ENCODE assay signal across 22 mouse cellular contexts in the genomic region with DNA sequence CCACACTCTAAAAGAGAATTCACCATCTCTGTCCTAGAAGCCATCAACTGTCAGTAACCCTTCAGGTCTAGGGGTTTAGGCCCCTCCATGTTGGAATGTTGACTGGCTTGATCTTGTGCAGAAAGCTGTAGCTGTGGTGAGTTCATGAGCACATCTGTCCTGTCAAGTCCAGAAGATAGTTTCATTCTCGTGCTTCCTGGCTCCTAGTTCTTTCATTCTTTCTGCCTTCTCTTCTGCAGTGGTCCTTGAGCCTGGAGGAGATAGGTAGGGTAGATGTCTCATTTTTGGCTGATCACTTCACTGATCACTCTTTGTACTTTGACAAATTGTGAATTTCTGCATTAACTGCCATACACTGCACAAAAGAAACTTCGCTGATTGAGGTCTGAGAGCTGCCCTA. TPM values are rescaled to one million over a fixed set of nuclear protein-coding genes. Genes with fewer than 3 reads are reported as not detected.
DNase-seq lines count a peak whose midpoint lies in the region; ATAC-seq lines count a peak whose summit lies in the region.
"Had no signal": no experiment of that assay in that cellular context is flagged by ENCODE, and none has a peak within 500 bp of the region (broad histone marks: within the 10 kb centered on the region; RNA-seq: fewer than 3 reads in every experiment).

No protein-coding gene starts in this region.

- H3K9ac ChIP-seq in liver, embryonic 11.5 days (ENCODE audit: low read depth, low read length) = no peak overlapping the region
- H3K9ac ChIP-seq in liver, embryonic 15.5 days = no peak overlapping the region
- no peak overlapping the region for H3K9ac ChIP-seq in kidney, embryonic 16.5 days (replicated peaks; ENCODE audit: low read length)
- H3K9ac ChIP-seq: embryonic facial prominence, embryonic 15.5 days; hindbrain, embryonic 15.5 days had no signal

- H3K36me3 ChIP-seq in liver, embryonic 11.5 days (ENCODE audit: control insufficient read depth, insufficient read depth, low read length) = no peaks in the 10 kb centered on the region
- H3K36me3 ChIP-seq in liver, embryonic 15.5 days (replicated peaks) = no peaks in the 10 kb centered on the region
- peaks cover 6% of the 10 kb centered on the region; the same call in 1 of the 2 replicates for H3K36me3 ChIP-seq in kidney, embryonic 16.5 days (ENCODE audit: insufficient read depth, low read length)
- H3K36me3 ChIP-seq: embryonic facial prominence, embryonic 15.5 days; hindbrain, embryonic 15.5 days had no signal

- peaks cover 16% of the 10 kb centered on the region for H3K4me1 ChIP-seq in liver, embryonic 11.5 days (replicated peaks; ENCODE audit: control insufficient read depth, insufficient read depth, low read length)
- peaks cover 21% of the 10 kb centered on the region for H3K4me1 ChIP-seq in liver, embryonic 15.5 days (replicated peaks)
- peaks cover 13% of the 10 kb centered on the region for H3K4me1 ChIP-seq in kidney, embryonic 16.5 days (ENCODE audit: insufficient read depth, low read length)

- H3K9me3 ChIP-seq in liver, embryonic 11.5 days (ENCODE audit: control insufficient read depth, low read length) = no peaks in the 10 kb centered on the region
- H3K9me3 ChIP-seq in liver, embryonic 15.5 days (replicated peaks) = no peaks in the 10 kb centered on the region
- H3K9me3 ChIP-seq in kidney, embryonic 16.5 days (ENCODE audit: low read length) = no peaks in the 10 kb centered on the region
- H3K9me3 ChIP-seq: embryonic facial prominence, embryonic 15.5 days; heart, embryonic 10.5 days; hindbrain, embryonic 15.5 days had no signal

- H3K27ac ChIP-seq in liver, embryonic 11.5 days (ENCODE audit: low read depth, low read length) = no peak overlapping the region
- no peak overlapping the region for H3K27ac ChIP-seq in liver, embryonic 15.5 days (replicated peaks)
- H3K27ac ChIP-seq in kidney, embryonic 16.5 days (ENCODE audit: low read length) = no peak overlapping the region
- H3K27ac ChIP-seq: embryonic facial prominence, embryonic 15.5 days; forebrain, embryonic 10.5 days; gastrocnemius, adult 2 months; heart, embryonic 10.5 days; hindbrain, embryonic 15.5 days had no signal

- no peak for ATAC-seq in liver, embryonic 11.5 days (replicated peaks; ENCODE audit: low FRiP score)
- no peak for ATAC-seq in liver, embryonic 15.5 days (ENCODE audit: insufficient read depth)
- ATAC-seq in kidney, embryonic 16.5 days (ENCODE audit: low FRiP score, low TSS enrichment) = no peak
- ATAC-seq: activated CD4-positive, CD25-positive, alpha-beta regulatory T cell, adult 4 months; forebrain, embryonic 14.5 days; Patski had no signal

- no peaks in the 10 kb centered on the region for H3K27me3 ChIP-seq in liver, embryonic 11.5 days (replicated peaks; ENCODE audit: control insufficient read depth, insufficient read depth, low read length)
- H3K27me3 ChIP-seq in liver, embryonic 15.5 days = no peaks in the 10 kb centered on the region
- H3K27me3 ChIP-seq in kidney, embryonic 16.5 days (ENCODE audit: insufficient read depth, low read length) = no peaks in the 10 kb centered on the region
- H3K27me3 ChIP-seq: embryonic facial prominence, embryonic 15.5 days; hindbrain, embryonic 15.5 days; Patski had no signal

- H3K4me3 ChIP-seq in liver, embryonic 11.5 days (ENCODE audit: low read depth, low read length) = no peak overlapping the region
- H3K4me3 ChIP-seq in liver, embryonic 15.5 days (replicated peaks) = no peak overlapping the region
- H3K4me3 ChIP-seq in kidney, embryonic 16.5 days (ENCODE audit: low read length) = no peak overlapping the region
- H3K4me3 ChIP-seq: embryonic facial prominence, embryonic 15.5 days; erythroblast, embryonic 14.5 days; forebrain, embryonic 10.5 days; gastrocnemius, adult 2 months; heart, embryonic 10.5 days; hindbrain, embryonic 15.5 days had no signal

- WGBS in liver, embryonic 11.5 days = 63% methylated on average over 2 of the region's 2 CpGs
- 35% methylated on average over 2 of the region's 2 CpGs for WGBS in liver, embryonic 15.5 days (ENCODE audit: insufficient replicate concordance)
- 87% methylated on average over 2 of the region's 2 CpGs for WGBS in kidney, embryonic 16.5 days

- peak overlapping the region; percentile 34; the same call in 1 of the 2 replicates for H3K4me2 ChIP-seq in liver, embryonic 11.5 days
- H3K4me2 ChIP-seq in liver, embryonic 15.5 days = peak overlapping the region; percentile 15; the same call in 1 of the 2 replicates
- no peak overlapping the region for H3K4me2 ChIP-seq in kidney, embryonic 16.5 days (replicated peaks; ENCODE audit: low read depth, low read length)
- H3K4me2 ChIP-seq: embryonic facial prominence, embryonic 15.5 days; hindbrain, embryonic 15.5 days had no signal

- DNase-seq in liver, embryonic 11.5 days (ENCODE audit: low spot score) = no peak
- DNase-seq in liver = no peak
- DNase-seq in induced T-regulatory cell, adult 2 months (ENCODE audit: low read depth) = peak; percentile 52
- peak; percentile 41 for DNase-seq in naive thymus-derived CD4-positive, alpha-beta T cell, adult 2 months (ENCODE audit: low read depth)
- DNase-seq in ovary, postnatal 14 days (ENCODE audit: low spot score) = no peak
- DNase-seq: adrenal gland, postnatal 14 days; cerebellum, adult 18-20 months; cerebellum, postnatal 10 days; gastrocnemius, adult 2 months; gastrocnemius, postnatal 36 days; heart, adult 18-20 months; heart, postnatal 10 days had no signal

RNA-seq across cellular contexts. Expression of gene Peli1, which starts 7.4 kb away (rescaled TPM):
- polyA plus RNA-seq in liver, embryonic 11.5 days (2014; fragmentation: Nextera tagmentation; extraction: Ambion mirVana) = 25.2 and 26.7 TPM in 2 replicates
- 11.5 and 11.7 TPM in 2 replicates for polyA plus RNA-seq in liver, embryonic 15.5 days (2015; fragmentation: Nextera tagmentation; extraction: Ambion mirVana)
- 41.4 and 43.5 TPM in 2 replicates for polyA plus RNA-seq in kidney, embryonic 16.5 days (2015; fragmentation: Nextera tagmentation; extraction: Ambion mirVana)

Comparison
In these comparisons a context has a peak if more than half of its experiments do, and no peak if none do; other contexts are left out.
1. DNase-seq: peak in induced T-regulatory cell, adult 2 months (single experiment) and naive thymus-derived CD4-positive, alpha-beta T cell, adult 2 months (single experiment); none in liver, embryonic 11.5 days (single experiment), liver (single experiment) and ovary, postnatal 14 days (single experiment).